Mouse (Mus musculus) liver, postnatal 0 days (tissue): ENCODE results near the gene Grhpr.

Source experiments
- CTCF ChIP-seq: sonication (generic); IDR thresholded peaks from 2 replicates; pipeline ENCODE4 v1.5.1; 2016; ENCODE audit warnings: antibody characterized with exemption, low read depth
- EP300 ChIP-seq: IDR thresholded peaks from 2 replicates; pipeline ENCODE4 v1.6.1; 2016; ENCODE audit warnings: antibody characterized with exemption, low read depth, mild to moderate bottlenecking

DNA sequence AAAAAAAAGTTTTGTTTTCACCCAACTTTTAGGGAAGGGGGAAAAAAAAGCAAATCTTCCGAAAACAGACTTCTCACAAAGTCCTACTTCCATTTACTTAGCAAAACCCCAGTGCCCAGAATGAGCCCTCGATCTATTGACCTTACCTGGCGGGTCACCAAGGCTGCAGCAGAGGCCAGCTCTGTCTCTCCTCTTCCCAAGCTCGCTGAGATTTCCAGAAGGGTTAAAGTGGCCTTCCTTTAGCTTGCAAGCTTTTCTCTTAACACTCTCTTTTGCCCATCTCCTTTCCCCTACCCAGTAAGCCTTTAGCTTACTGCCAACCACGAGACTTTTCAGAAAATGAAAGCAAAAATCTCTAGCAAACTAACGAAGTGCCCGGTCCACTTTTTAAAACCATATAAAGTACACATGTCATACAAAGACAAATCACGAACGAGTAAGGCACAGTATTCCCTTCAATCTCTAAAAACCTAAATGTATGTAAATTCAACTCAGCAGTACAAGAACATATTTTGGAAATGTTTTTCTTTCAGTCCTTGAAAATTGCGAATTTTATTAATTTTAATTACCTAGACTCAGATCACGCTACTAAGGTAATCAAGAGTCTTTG lies 29.7 kb downstream of the Grhpr start:
- TF ChIP-seq EP300 (no peak), CTCF (no peak)
